ENCODE assay signal across 8 mouse cellular contexts in genomic region chr2:21142616-21143015, GRCm38 (mm10).
DNase-seq lines count a peak whose midpoint lies in the region; ATAC-seq lines count a peak whose summit lies in the region.

No protein-coding gene starts in this region.

- peak overlapping the region; percentile 98 for H3K4me2 ChIP-seq in heart, embryonic 14.5 days (ENCODE audit: low read length)
- H3K4me2 ChIP-seq in limb, embryonic 15.5 days, result peak overlapping the region; percentile 98
- H3K4me2 ChIP-seq in stomach, embryonic 16.5 days (ENCODE audit: low read depth, low read length), result peak overlapping the region; percentile 100

- no peak for DNase-seq in cerebellum, postnatal 36 days
- DNase-seq in Muller cell, postnatal 12 days (ENCODE audit: inconsistent ontology term), result peak; percentile 48
- no peak for DNase-seq in thymus, adult 18-20 months

- peak overlapping the region; percentile 71 for H3K9ac ChIP-seq in heart, embryonic 14.5 days (ENCODE audit: low read length)
- no peak overlapping the region for H3K9ac ChIP-seq in limb, embryonic 15.5 days
- peak overlapping the region; percentile 74; the same call in 1 of the 2 replicates for H3K9ac ChIP-seq in stomach, embryonic 16.5 days (ENCODE audit: low read length)

- peak; percentile 33; the same call in 1 of the 2 replicates for ATAC-seq in cerebellum, adult (ENCODE audit: insufficient number of reproducible peaks, low FRiP score, low TSS enrichment)
- no peak for ATAC-seq in heart, embryonic 14.5 days (ENCODE audit: insufficient number of reproducible peaks, insufficient read depth, low FRiP score, low read depth)
- no peak for ATAC-seq in limb, embryonic 15.5 days (ENCODE audit: insufficient number of reproducible peaks, low FRiP score, low TSS enrichment, low read depth)
- ATAC-seq in stomach, embryonic 16.5 days (ENCODE audit: insufficient read depth, low FRiP score), result no peak
- ATAC-seq in megakaryocyte-erythroid progenitor cell, adult 5-6 weeks (replicated peaks; ENCODE audit: low FRiP score, low TSS enrichment, poor library complexity, severe bottlenecking), result no peak

- H3K36me3 ChIP-seq in heart, embryonic 14.5 days (ENCODE audit: control insufficient read depth, insufficient read depth, low read length), result no peaks in the 10 kb centered on the region
- H3K36me3 ChIP-seq in limb, embryonic 15.5 days, result no peaks in the 10 kb centered on the region
- no peaks in the 10 kb centered on the region for H3K36me3 ChIP-seq in stomach, embryonic 16.5 days (ENCODE audit: control insufficient read depth, insufficient read depth, low read length)

- no peak overlapping the region for H3K27ac ChIP-seq in heart, embryonic 14.5 days (replicated peaks in 1 of 2; ENCODE audit: control insufficient read depth in 1 of 2, insufficient read depth in 1 of 2, low read depth in 2 of 2, low read length in 2 of 2)
- 0 out of 2 replicates have a peak overlapping the region, but pooled peaks have one; percentile 17 for H3K27ac ChIP-seq in limb, embryonic 15.5 days
- no peak overlapping the region for H3K27ac ChIP-seq in stomach, embryonic 16.5 days (ENCODE audit: low read length)

- peak overlapping the region in 1 of 2 experiments; percentile 50; a peak in 2 of 4 replicates for H3K4me3 ChIP-seq in heart, embryonic 14.5 days (ENCODE audit: control insufficient read depth in 1 of 2, insufficient read depth in 1 of 2, low read depth in 1 of 2, low read length in 2 of 2)
- peak overlapping the region; percentile 49 for H3K4me3 ChIP-seq in limb, embryonic 15.5 days
- peak overlapping the region; percentile 61 for H3K4me3 ChIP-seq in stomach, embryonic 16.5 days (replicated peaks; ENCODE audit: low read length)

- H3K4me1 ChIP-seq in heart, embryonic 14.5 days (ENCODE audit: control insufficient read depth in 2 of 2, insufficient read depth in 2 of 2, low read length in 2 of 2), result peaks cover 0 to 7% of the 10 kb centered on the region in 2 experiments; a peak in 1 of 4 replicates
- peaks cover 18% of the 10 kb centered on the region for H3K4me1 ChIP-seq in limb, embryonic 15.5 days
- no peaks in the 10 kb centered on the region; the same call in 1 of the 2 replicates for H3K4me1 ChIP-seq in stomach, embryonic 16.5 days (ENCODE audit: control insufficient read depth, insufficient read depth, low read length)

- H3K27me3 ChIP-seq in heart, embryonic 14.5 days (ENCODE audit: control insufficient read depth, insufficient read depth, low read length), result no peaks in the 10 kb centered on the region
- peaks cover 3% of the 10 kb centered on the region; the same call in 1 of the 2 replicates for H3K27me3 ChIP-seq in limb, embryonic 15.5 days
- H3K27me3 ChIP-seq in stomach, embryonic 16.5 days (ENCODE audit: control insufficient read depth, insufficient read depth, low read length), result no peaks in the 10 kb centered on the region

- WGBS in heart, embryonic 14.5 days, result 8% methylated on average over 2 of the region's 2 CpGs
- WGBS in limb, embryonic 15.5 days, result 13% methylated on average over 2 of the region's 2 CpGs
- WGBS in stomach, embryonic 16.5 days, result 19% methylated on average over 2 of the region's 2 CpGs

- no peaks in the 10 kb centered on the region for H3K9me3 ChIP-seq in heart, embryonic 14.5 days (ENCODE audit: control insufficient read depth, low read length)
- no peaks in the 10 kb centered on the region for H3K9me3 ChIP-seq in limb, embryonic 15.5 days
- H3K9me3 ChIP-seq in stomach, embryonic 16.5 days (replicated peaks; ENCODE audit: control insufficient read depth, low read length), result no peaks in the 10 kb centered on the region
